Mouse (Mus musculus): ENCODE results near the gene Paip2b. TPM values are rescaled to one million over a fixed set of nuclear protein-coding genes. Genes with fewer than 3 reads are reported as not detected.

Paip2b gene
- 17.4 and 18.1 TPM in 2 replicates for polyA plus RNA-seq (2015; fragmentation: Nextera tagmentation; extraction: Ambion mirVana)

DNA sequence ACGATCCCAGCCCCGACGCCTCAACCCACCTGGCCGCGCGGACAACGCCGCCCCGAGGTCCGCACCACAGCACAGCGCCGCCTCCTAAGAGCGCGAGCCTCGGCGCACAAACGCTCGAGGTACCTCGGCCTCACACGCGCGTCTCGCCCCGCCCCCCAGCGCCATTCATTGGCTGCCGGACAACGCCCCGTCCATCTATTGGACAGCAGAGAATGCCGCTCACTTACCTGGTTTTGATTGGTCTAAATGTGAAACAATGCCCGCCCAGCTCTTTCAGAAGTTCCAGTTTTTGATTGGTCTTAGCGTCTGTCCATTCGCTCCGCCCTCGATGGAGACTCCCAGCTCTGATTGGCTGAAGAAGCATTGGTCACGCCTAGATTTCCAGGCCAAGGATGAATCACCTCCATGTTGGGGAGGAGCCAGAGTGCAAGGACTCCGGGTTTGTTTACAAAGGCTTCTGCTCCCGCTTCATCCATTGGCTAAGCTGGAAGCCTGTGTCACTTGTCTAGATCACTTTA is at the start of gene Paip2b:
TSS of gene Paip2b (minus strand) at position 136 of the 518 bp plus-strand sequence.
- Histone ChIP-seq H3K9ac (replicated peaks; ENCODE audit: low read length) (peak within 1 kb of the TSS; percentile 88), H3K36me3 (ENCODE audit: insufficient read depth, low read length) (no peaks in the 10 kb centered on the region), H3K9me3 (ENCODE audit: low read length) (no peaks in the 10 kb centered on the region), H3K4me1 (ENCODE audit: insufficient read depth, low read length) (peaks cover 15% of the 10 kb centered on the region), H3K4me3 (ENCODE audit: low read length) (peak within 1 kb of the TSS; percentile 79), H3K27ac (ENCODE audit: low read length) (peak within 1 kb of the TSS; percentile 76), H3K27me3 (ENCODE audit: insufficient read depth, low read length) (no peaks in the 10 kb centered on the region), H3K4me2 (replicated peaks; ENCODE audit: low read depth, low read length) (peak within 1 kb of the TSS; percentile 73)
- under 1% methylated on average over 37 of the region's 37 CpGs for WGBS
- peak; percentile 99 for ATAC-seq (ENCODE audit: low FRiP score, low TSS enrichment)

DNA sequence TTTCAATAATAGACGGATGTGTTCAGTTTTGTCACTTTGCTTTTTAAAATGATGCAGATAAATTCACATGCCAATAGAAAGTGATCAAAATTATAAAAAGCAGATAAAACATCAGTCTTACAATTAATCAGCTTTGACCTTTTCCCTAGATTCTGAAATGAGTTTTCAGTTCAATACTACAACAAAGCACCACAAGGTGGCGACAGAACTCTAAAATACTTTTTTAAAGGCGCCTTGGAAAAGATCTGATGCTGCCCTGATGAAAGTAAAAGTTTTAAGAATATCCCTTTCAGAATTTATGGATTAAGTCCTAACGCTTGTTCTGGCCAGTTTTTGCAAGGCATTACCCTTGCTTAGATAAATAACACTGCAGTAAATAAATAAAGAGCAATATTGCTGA is 48.3 kb upstream of the Paip2b start:
- Histone ChIP-seq H3K27ac (ENCODE audit: low read length) (no peak overlapping the region), H3K36me3 (ENCODE audit: insufficient read depth, low read length) (no peaks in the 10 kb centered on the region), H3K4me1 (ENCODE audit: insufficient read depth, low read length) (no peaks in the 10 kb centered on the region), H3K9ac (replicated peaks; ENCODE audit: low read length) (no peak overlapping the region), H3K4me2 (replicated peaks; ENCODE audit: low read depth, low read length) (0 out of 2 replicates have a peak overlapping the region, but pooled peaks have one; percentile 10), H3K27me3 (ENCODE audit: insufficient read depth, low read length) (no peaks in the 10 kb centered on the region), H3K9me3 (ENCODE audit: low read length) (no peaks in the 10 kb centered on the region), H3K4me3 (ENCODE audit: low read length) (no peak overlapping the region)
- ATAC-seq (ENCODE audit: low FRiP score, low TSS enrichment): no peak
- WGBS: 3% methylated on average over 4 of the region's 4 CpGs

- peaks cover 3% of the 10 kb centered on the region; the same call in 1 of the 2 replicates for H3K27me3 ChIP-seq (ENCODE audit: insufficient read depth, low read length)
- no peak overlapping the region for H3K27ac ChIP-seq (ENCODE audit: low read length)
- peak; percentile 69 for ATAC-seq (ENCODE audit: low FRiP score, low TSS enrichment)
- H3K4me2 ChIP-seq (replicated peaks; ENCODE audit: low read depth, low read length): peak overlapping the region; percentile 98
- WGBS: 3% methylated on average over 19 of the region's 19 CpGs
- H3K36me3 ChIP-seq (ENCODE audit: insufficient read depth, low read length): no peaks in the 10 kb centered on the region
- peak overlapping the region; percentile 65 for H3K9ac ChIP-seq (replicated peaks; ENCODE audit: low read length)
- H3K4me1 ChIP-seq (ENCODE audit: insufficient read depth, low read length): peaks cover 10% of the 10 kb centered on the region; the same call in 1 of the 2 replicates
- no peaks in the 10 kb centered on the region for H3K9me3 ChIP-seq (ENCODE audit: low read length)
- H3K4me3 ChIP-seq (ENCODE audit: low read length): peak overlapping the region; percentile 72
Measured at GRCm38 (mm10) chr6:83867598-83868585, 36.4 kb upstream of the Paip2b start.

- Histone ChIP-seq H3K36me3 (ENCODE audit: insufficient read depth, low read length) (no peaks in the 10 kb centered on the region), H3K27me3 (ENCODE audit: insufficient read depth, low read length) (peaks cover 3% of the 10 kb centered on the region; the same call in 1 of the 2 replicates), H3K9ac (replicated peaks; ENCODE audit: low read length) (peak within 1 kb of the TSS; percentile 65), H3K4me3 (ENCODE audit: low read length) (peak within 1 kb of the TSS; percentile 72), H3K9me3 (ENCODE audit: low read length) (no peaks in the 10 kb centered on the region), H3K27ac (ENCODE audit: low read length) (no peak within 1 kb of the TSS), H3K4me2 (replicated peaks; ENCODE audit: low read depth, low read length) (peak within 1 kb of the TSS; percentile 98), H3K4me1 (ENCODE audit: insufficient read depth, low read length) (peaks cover 10% of the 10 kb centered on the region; the same call in 1 of the 2 replicates)
- ATAC-seq (ENCODE audit: low FRiP score, low TSS enrichment): peak; percentile 98
- WGBS: under 1% methylated on average over 50 of the region's 50 CpGs
Measured at GRCm38 (mm10) chr6:83866954-83867597, 35.5 kb upstream of the Paip2b start, which contains the start of gene Zfp638. Zfp638 (plus strand) TSS chr6:83867109.

GRCm38 (mm10) chr6:83866423-83866822 is 34.9 kb upstream of the Paip2b start:
- H3K36me3 ChIP-seq (ENCODE audit: insufficient read depth, low read length): no peaks in the 10 kb centered on the region
- peak overlapping the region; percentile 98 for H3K4me2 ChIP-seq (replicated peaks; ENCODE audit: low read depth, low read length)
- ATAC-seq (ENCODE audit: low FRiP score, low TSS enrichment): peak; percentile 22; the same call in 1 of the 2 replicates
- WGBS: 29% methylated on average over 4 of the region's 4 CpGs
- H3K9me3 ChIP-seq (ENCODE audit: low read length): no peaks in the 10 kb centered on the region
- H3K9ac ChIP-seq (replicated peaks; ENCODE audit: low read length): no peak overlapping the region; the same call in 1 of the 2 replicates
- H3K27me3 ChIP-seq (ENCODE audit: insufficient read depth, low read length): peaks cover 3% of the 10 kb centered on the region; the same call in 1 of the 2 replicates
- H3K27ac ChIP-seq (ENCODE audit: low read length): no peak overlapping the region
- peaks cover 10% of the 10 kb centered on the region; the same call in 1 of the 2 replicates for H3K4me1 ChIP-seq (ENCODE audit: insufficient read depth, low read length)
- H3K4me3 ChIP-seq (ENCODE audit: low read length): peak overlapping the region; percentile 72

- Histone ChIP-seq H3K27ac (ENCODE audit: low read length) (no peak overlapping the region), H3K9me3 (ENCODE audit: low read length) (no peaks in the 10 kb centered on the region), H3K4me1 (ENCODE audit: insufficient read depth, low read length) (peaks cover 10% of the 10 kb centered on the region; the same call in 1 of the 2 replicates), H3K36me3 (ENCODE audit: insufficient read depth, low read length) (no peaks in the 10 kb centered on the region), H3K4me2 (replicated peaks; ENCODE audit: low read depth, low read length) (no peak overlapping the region), H3K27me3 (ENCODE audit: insufficient read depth, low read length) (no peaks in the 10 kb centered on the region), H3K4me3 (ENCODE audit: low read length) (no peak overlapping the region), H3K9ac (replicated peaks; ENCODE audit: low read length) (no peak overlapping the region)
- 66% methylated on average over 4 of the region's 4 CpGs for WGBS
- no peak for ATAC-seq (ENCODE audit: low FRiP score, low TSS enrichment)
Measured at GRCm38 (mm10) chr6:83863538-83863937, 32.0 kb upstream of the Paip2b start.

DNA sequence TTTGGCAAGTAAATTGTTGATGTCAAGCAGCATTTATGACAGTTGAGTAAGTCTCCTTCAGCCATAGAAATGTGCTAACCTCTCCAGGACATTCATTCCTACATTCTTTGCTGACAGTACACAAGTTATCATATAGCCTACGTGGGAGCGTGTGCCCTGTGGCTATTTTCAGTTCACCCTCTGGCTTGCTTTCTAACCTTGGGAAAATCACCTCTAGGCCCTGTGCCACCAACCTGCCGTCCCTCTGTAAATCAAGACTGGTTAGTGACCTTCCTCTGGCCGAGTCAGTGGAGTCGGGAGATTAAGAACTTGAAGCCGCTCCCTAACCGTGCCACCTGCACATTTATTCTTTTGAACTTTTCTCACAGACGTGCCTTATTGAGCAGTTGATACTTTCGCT is 28.5 kb upstream of the Paip2b start:
- no peak overlapping the region for H3K27ac ChIP-seq (ENCODE audit: low read length)
- ATAC-seq (ENCODE audit: low FRiP score, low TSS enrichment): no peak
- no peak overlapping the region for H3K4me3 ChIP-seq (ENCODE audit: low read length)
- no peak overlapping the region for H3K4me2 ChIP-seq (replicated peaks; ENCODE audit: low read depth, low read length)
- H3K36me3 ChIP-seq (ENCODE audit: insufficient read depth, low read length): no peaks in the 10 kb centered on the region
- no peak overlapping the region for H3K9ac ChIP-seq (replicated peaks; ENCODE audit: low read length)
- 70% methylated on average over 9 of the region's 9 CpGs for whole genome bisulfite sequencing
- H3K4me1 ChIP-seq (ENCODE audit: insufficient read depth, low read length): no peaks in the 10 kb centered on the region
- H3K9me3 ChIP-seq (ENCODE audit: low read length): 0 out of 2 replicates have a peak, but pooled peaks cover under 1% of the 10 kb centered on the region
- H3K27me3 ChIP-seq (ENCODE audit: insufficient read depth, low read length): no peaks in the 10 kb centered on the region

GRCm38 (mm10) chr6:83857476-83857875 is 25.9 kb upstream of the Paip2b start:
- ATAC-seq (ENCODE audit: low FRiP score, low TSS enrichment): no peak
- 74% methylated on average over 5 of the region's 5 CpGs for WGBS
- 0 out of 2 replicates have a peak, but pooled peaks cover 3% of the 10 kb centered on the region for H3K9me3 ChIP-seq (ENCODE audit: low read length)
- no peak overlapping the region for H3K4me2 ChIP-seq (replicated peaks; ENCODE audit: low read depth, low read length)
- H3K4me1 ChIP-seq (ENCODE audit: insufficient read depth, low read length): no peaks in the 10 kb centered on the region
- H3K4me3 ChIP-seq (ENCODE audit: low read length): no peak overlapping the region
- no peak overlapping the region for H3K27ac ChIP-seq (ENCODE audit: low read length)
- no peaks in the 10 kb centered on the region for H3K27me3 ChIP-seq (ENCODE audit: insufficient read depth, low read length)
- no peaks in the 10 kb centered on the region for H3K36me3 ChIP-seq (ENCODE audit: insufficient read depth, low read length)
- H3K9ac ChIP-seq (replicated peaks; ENCODE audit: low read length): no peak overlapping the region

DNA sequence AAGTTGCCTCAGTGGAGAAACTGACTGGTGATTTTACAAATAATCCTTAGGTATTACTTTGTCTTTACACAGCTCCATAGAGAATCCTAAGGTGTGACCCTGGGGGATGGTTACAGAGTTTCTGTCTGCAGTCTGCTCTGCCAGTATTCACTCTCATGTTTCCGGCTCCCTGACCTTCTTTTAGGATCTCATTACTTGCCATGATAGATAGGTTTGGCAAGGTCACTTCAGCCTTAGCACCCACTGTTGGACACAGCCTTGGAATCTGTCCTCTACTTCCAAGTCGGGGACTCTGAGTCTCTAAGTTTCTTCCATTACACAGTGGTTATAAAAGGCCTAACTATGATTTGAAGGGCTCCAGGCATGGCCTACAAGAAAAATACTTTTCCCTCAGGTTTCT is 17.9 kb upstream of the Paip2b start:
- no peaks in the 10 kb centered on the region for H3K36me3 ChIP-seq (ENCODE audit: insufficient read depth, low read length)
- no peak overlapping the region for H3K4me2 ChIP-seq (replicated peaks; ENCODE audit: low read depth, low read length)
- H3K9ac ChIP-seq (replicated peaks; ENCODE audit: low read length): no peak overlapping the region
- no peaks in the 10 kb centered on the region for H3K9me3 ChIP-seq (ENCODE audit: low read length)
- ATAC-seq (ENCODE audit: low FRiP score, low TSS enrichment): no peak
- no peak overlapping the region for H3K27ac ChIP-seq (ENCODE audit: low read length)
- H3K4me3 ChIP-seq (ENCODE audit: low read length): no peak overlapping the region
- WGBS: 66% methylated on average over 2 of the region's 2 CpGs
- H3K4me1 ChIP-seq (ENCODE audit: insufficient read depth, low read length): no peaks in the 10 kb centered on the region
- H3K27me3 ChIP-seq (ENCODE audit: insufficient read depth, low read length): no peaks in the 10 kb centered on the region

All from kidney, embryonic 16.5 days (tissue).